Mouse (Mus musculus): ENCODE results near the gene Rbm47. TPM values are rescaled to one million over a fixed set of nuclear protein-coding genes. Genes with fewer than 3 reads are reported as not detected.
"Not testable (repeated sequence)": the region's sequence is repeated elsewhere in the genome, so short reads cannot be mapped to it uniquely, and the experiment has no call there.

The Rbm47 gene
- 69.7 and 82.0 TPM in 2 replicates for total RNA-seq (2021)
- long read RNA-seq, experiment 1, transcript Rbm47-206 (7 exons, 3,180 nt): major isoform, 11 of 30 reads
- long read RNA-seq, experiment 1, partial matches to known transcripts: 4 of 30 reads
- long read RNA-seq, experiment 1, other reads (novel, unspliced or antisense): 13 of 30 reads
- long read RNA-seq, experiment 2, full-length matches to known transcripts: 13 of 23 reads
- long read RNA-seq, experiment 2, partial matches to known transcripts: 4 of 23 reads
- long read RNA-seq, experiment 2, other reads (novel, unspliced or antisense): 6 of 23 reads

DNA sequence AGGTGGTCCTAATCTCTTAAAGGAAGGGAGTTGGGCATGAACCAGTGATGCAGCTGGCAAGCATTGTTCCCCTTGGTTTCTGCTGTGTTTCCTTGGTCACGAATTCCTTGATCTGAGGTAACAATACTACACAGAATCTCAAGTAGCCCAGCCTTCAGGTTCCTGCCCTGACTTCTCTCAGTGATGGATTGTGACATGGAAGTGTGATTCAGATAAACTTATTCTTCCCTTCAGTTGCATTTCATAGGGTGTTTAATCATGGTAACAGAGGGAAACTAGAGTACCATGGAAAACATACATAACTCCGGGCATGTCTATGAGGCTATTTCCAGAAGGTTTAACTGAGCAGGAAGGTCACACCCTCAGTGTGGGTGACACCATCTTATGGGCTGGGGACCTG, at the start of gene Rbm47:
Rbm47 (minus strand) TSS at position 101 of the 400 bp plus-strand sequence.
- DNase-seq: no peak

- DNase-seq: no peak
Measured at GRCm38 (mm10) chr5:66220620-66221019, 47.7 kb upstream of the Rbm47 start.

GRCm38 (mm10) chr5:66219692-66220091, 46.8 kb upstream of the Rbm47 start:
- DNase-seq: no peak

DNA sequence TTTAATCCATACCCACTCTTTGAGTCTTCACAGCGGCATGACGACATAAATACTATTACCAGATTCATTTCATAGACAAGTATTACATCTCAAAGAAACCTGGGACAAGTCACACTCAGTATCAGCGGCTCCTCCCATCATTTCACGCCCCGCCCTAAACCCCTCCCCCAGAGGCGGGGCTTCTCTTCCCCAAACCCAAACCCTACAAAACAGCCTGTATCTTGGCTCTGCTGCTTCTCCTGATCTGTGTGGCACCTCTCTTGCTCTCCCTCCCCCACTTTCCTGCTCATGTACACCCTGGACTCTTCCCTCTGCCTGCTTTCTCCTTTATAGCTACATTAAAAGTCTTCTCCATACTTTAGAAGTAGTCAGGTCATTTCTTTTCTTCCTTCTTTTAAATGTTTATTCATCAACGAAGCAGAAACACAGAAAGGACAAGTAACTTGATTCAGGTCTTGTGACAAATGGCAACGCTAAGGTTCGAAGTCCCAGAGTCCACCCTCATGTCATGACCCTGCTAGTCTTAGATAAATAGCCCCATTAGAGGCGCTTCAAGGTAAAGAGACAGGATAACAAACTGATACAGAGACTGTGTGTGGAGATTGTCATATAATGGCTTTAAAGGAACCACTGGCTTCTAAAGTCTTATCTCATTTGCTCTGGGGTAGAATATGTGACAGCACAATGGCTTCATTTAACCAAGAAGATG, 42.8 kb upstream of the Rbm47 start:
- DNase-seq: no peak

- no peak for DNase-seq
Measured at GRCm38 (mm10) chr5:66214395-66214935, 41.5 kb upstream of the Rbm47 start.

GRCm38 (mm10) chr5:66209532-66210176, 36.7 kb upstream of the Rbm47 start:
- no peak for DNase-seq

DNA sequence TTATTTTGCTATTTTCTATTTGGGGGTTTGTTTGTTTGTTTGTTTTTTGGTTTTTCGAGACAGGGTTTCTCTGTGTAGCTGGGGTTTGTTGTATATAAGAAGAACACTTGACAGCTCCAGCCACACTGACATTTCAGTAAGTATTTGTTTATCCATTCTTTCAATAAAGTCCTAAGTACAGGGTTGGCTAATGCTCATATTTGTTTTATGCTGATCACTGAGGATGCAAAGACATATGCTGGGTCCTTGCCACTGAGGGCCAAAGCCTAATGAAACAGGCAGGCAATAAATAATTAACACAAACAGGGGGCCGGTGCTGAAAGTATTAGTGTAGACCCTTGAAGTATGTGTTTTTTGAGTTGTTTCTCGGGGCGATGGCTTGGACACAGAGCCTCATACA, 32.0 kb upstream of the Rbm47 start:
- no peak for DNase-seq

DNA sequence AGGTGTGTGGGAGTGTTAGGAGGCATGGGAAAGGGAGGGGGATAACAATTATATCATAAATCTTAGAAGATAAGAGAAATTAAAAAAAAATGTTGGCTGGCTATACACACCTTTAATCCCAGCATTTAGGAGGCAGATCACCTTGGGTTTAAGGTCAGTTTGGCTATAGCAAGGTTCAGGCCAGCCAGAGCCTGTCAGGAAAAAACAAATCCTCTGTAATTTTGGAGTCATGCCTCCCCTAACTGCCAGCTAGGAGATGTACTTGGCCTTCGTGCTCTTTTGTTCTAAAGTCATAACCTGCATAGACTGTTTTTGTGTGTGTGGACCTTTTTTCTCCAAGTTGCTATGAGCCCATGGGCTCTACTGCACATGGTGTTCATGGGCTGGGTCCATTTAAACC, 30.5 kb upstream of the Rbm47 start:
- no peak for DNase-seq

GRCm38 (mm10) chr5:66200044-66200443, 27.1 kb upstream of the Rbm47 start:
- DNase-seq: peak; percentile 86

GRCm38 (mm10) chr5:66195323-66195722, 22.4 kb upstream of the Rbm47 start:
- no peak for DNase-seq

- no peak for DNase-seq
Measured at GRCm38 (mm10) chr5:66193218-66193846, 20.4 kb upstream of the Rbm47 start.

DNA sequence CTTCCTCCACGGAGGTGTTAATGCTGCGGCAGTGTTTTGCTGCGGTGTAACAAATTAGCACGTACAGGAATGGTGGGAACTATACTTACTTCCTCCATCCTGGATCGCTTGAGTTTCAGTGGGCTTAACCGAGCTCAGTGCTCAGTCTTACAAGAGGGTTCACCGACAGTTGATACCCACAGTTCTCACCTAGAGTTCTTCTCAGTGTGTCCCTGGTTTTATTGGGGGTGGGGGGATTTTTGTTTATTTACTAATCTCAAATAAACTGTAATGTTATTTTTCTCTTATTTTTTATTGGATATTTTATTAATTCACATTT, 18.2 kb upstream of the Rbm47 start:
- no peak for DNase-seq

- DNase-seq: no peak
Measured at GRCm38 (mm10) chr5:66190481-66191184, 17.7 kb upstream of the Rbm47 start.

DNA sequence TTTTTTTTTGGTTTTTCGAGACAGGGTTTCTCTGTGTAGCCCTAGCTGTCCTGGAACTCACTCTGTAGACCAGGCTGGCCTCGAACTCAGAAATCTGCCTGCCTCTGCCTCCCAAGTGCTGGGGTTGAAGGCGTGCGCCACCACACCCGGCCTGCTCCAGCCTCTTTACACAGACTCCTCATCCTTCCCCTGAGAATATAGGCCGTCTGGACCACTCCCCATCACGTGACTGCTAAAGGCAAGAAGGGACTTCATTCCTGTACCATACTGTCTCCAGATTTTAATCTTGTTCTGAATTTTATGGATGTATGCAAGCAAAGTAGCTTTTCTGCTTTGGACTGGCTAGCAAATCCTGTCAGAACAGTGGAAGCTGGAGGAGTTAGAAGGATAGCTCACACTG, 15.7 kb upstream of the Rbm47 start:
- not testable (repeated sequence) for DNase-seq

GRCm38 (mm10) chr5:66182156-66182555, 9.2 kb upstream of the Rbm47 start:
- no peak for DNase-seq

GRCm38 (mm10) chr5:66174160-66174837, 1.4 kb upstream of the Rbm47 start:
- no peak for DNase-seq

DNA sequence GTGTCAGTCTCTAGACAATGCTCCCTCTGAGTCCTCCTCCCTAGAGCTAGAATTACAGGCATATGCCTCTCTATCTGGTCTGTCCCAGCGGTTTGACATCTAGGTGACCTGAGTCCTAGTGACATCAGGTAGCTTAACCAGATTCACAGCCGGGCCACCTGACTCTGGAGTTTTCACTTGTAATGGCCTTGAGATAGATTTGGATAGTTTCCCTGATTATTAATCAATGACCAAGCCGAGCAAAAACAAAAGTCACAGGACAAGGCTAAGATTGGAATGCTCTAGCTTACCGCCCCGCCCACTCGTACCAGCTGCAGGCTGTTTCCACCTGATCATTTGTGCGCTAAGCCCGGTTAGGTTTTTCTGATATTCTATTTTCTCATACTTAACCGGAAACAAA, 2.3 kb downstream of the Rbm47 start:
- DNase-seq: no peak

DNA sequence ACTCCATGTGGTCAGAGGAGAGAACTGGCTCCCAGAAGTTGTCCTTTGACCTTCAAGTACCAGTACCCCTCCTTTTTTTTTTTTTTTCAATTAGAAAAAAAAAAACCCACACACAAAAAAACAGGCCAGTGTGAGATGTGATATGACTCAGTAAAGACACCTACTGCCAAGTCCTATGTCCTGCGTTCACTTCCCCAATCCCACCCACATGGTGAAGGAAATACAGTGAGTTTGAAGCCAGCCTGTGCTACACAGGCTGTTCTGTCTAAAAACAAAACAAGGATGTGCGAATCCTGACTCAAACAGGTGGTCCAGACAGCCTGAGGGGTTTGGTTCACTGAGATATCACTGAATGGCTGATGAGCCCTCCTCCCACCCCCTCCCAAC, 3.8 kb downstream of the Rbm47 start:
- no peak for DNase-seq

DNA sequence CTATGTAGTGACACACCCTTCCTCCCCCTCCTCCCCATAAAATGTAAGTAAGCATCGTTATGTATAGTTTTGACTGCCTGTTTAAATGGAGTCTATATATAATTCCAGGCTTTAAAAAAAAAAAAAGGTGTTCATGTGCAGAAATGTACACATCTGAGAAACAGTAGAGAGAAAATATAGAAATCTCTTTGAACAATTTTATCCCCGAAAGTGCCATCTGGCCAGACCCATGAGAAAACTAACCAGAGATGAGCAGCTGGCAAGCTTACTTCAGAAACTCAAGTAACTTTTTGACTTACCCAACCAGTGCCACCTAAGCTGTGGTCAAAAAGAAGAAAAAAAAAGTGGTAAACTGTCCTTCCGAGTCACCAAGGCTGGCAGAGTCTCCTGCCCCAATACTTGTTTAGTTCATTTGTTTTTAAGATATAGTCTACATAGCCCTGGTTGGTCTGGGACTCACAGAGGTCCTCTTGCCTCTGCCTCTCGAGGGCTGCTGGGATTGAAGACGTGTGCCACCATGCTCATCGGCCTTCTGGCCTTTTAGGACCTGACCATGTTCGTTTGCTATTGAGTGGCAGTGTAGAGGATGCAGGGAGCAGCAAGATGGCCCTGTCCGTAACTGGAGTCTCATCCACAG, 4.3 kb downstream of the Rbm47 start:
- DNase-seq: no peak

GRCm38 (mm10) chr5:66166931-66167330, 6.0 kb downstream of the Rbm47 start:
- DNase-seq: no peak

DNA sequence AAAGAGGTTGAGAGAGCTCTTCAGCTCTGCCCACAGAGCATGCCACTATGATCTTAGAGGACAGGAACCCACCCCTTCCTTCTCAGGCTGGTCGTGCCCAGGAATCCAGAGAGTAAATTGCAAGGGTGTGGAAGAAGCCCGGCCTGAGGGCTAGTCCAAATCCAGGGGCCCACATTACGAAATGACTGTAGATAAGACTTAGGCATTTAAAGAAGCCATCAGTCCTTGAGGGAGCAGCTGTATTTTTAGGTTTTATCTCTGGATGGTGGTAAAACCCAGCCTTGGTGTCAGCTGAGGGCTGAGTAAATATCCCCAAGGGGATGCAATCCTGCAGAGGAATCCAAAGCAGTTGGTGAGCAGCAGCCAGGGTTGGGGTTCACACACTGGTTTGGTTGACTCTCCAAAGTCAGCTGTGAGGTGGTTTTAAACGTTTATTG, 6.7 kb downstream of the Rbm47 start:
- no peak for DNase-seq
